Mouse (Mus musculus): ENCODE data around the gene Tssk2. TPM values are rescaled to one million over a fixed set of nuclear protein-coding genes. Genes with fewer than 3 reads are reported as not detected.
A peak's percentile ranks its signal among the peaks of the same experiment; 100 is the strongest.

Tssk2 gene
- polyA plus RNA-seq, 1 experiment from 2014 or later: not detected

GRCm38 (mm10) chr16:17891567-17891959 is 6.9 kb upstream of the Tssk2 start, which contains the start of gene Gm20518:
Gene Gm20518 (minus strand): TSS chr16:17891671.
- Histone ChIP-seq H3K9ac (replicated peaks; ENCODE audit: low read length) (peak within 1 kb of the TSS; percentile 98), H3K27ac (ENCODE audit: low read length) (peak within 1 kb of the TSS; percentile 96), H3K36me3 (ENCODE audit: insufficient read depth, low read length) (peaks cover 4% of the 10 kb centered on the region; the same call in 1 of the 2 replicates), H3K4me1 (ENCODE audit: insufficient read depth, low read length) (peaks cover 15% of the 10 kb centered on the region), H3K9me3 (ENCODE audit: low read length) (no peaks in the 10 kb centered on the region), H3K27me3 (ENCODE audit: insufficient read depth, low read length) (no peaks in the 10 kb centered on the region), H3K4me2 (replicated peaks; ENCODE audit: low read depth, low read length) (peak within 1 kb of the TSS; percentile 85), H3K4me3 (ENCODE audit: low read length) (peak within 1 kb of the TSS; percentile 96)
- 0% methylated on average over 36 of the region's 38 CpGs for WGBS
- peak; percentile 98 for ATAC-seq (ENCODE audit: low FRiP score, low TSS enrichment)

- Histone ChIP-seq H3K27ac (ENCODE audit: low read length) (no peak overlapping the region), H3K27me3 (ENCODE audit: insufficient read depth, low read length) (no peaks in the 10 kb centered on the region), H3K4me1 (ENCODE audit: insufficient read depth, low read length) (peaks cover 15% of the 10 kb centered on the region), H3K9me3 (ENCODE audit: low read length) (no peaks in the 10 kb centered on the region), H3K36me3 (ENCODE audit: insufficient read depth, low read length) (peaks cover 4% of the 10 kb centered on the region; the same call in 1 of the 2 replicates), H3K4me2 (replicated peaks; ENCODE audit: low read depth, low read length) (no peak overlapping the region), H3K9ac (replicated peaks; ENCODE audit: low read length) (no peak overlapping the region), H3K4me3 (ENCODE audit: low read length) (no peak overlapping the region)
- no peak for ATAC-seq (ENCODE audit: low FRiP score, low TSS enrichment)
- 61% methylated on average over 3 of the region's 3 CpGs for WGBS
These were observed 5.8 kb upstream of the Tssk2 start for GRCm38 (mm10) chr16:17892606-17893005.

- Histone ChIP-seq H3K9me3 (ENCODE audit: low read length) (no peaks in the 10 kb centered on the region), H3K27me3 (ENCODE audit: insufficient read depth, low read length) (no peaks in the 10 kb centered on the region), H3K36me3 (ENCODE audit: insufficient read depth, low read length) (peaks cover 11% of the 10 kb centered on the region; the same call in 1 of the 2 replicates), H3K27ac (ENCODE audit: low read length) (no peak within 1 kb of the TSS), H3K9ac (replicated peaks; ENCODE audit: low read length) (no peak within 1 kb of the TSS), H3K4me3 (ENCODE audit: low read length) (no peak within 1 kb of the TSS), H3K4me1 (ENCODE audit: insufficient read depth, low read length) (peaks cover 15% of the 10 kb centered on the region), H3K4me2 (replicated peaks; ENCODE audit: low read depth, low read length) (no peak within 1 kb of the TSS)
- no peak for ATAC-seq (ENCODE audit: low FRiP score, low TSS enrichment)
- 78% methylated on average over 2 of the region's 2 CpGs for WGBS
These were observed 4.5 kb upstream of the Tssk2 start, which contains the start of gene Tssk1 for GRCm38 (mm10) chr16:17893923-17894322. Gene Tssk1 (plus strand): TSS chr16:17894223.

- H3K9me3 ChIP-seq (ENCODE audit: low read length): no peaks in the 10 kb centered on the region
- H3K27me3 ChIP-seq (ENCODE audit: insufficient read depth, low read length): no peaks in the 10 kb centered on the region
- peaks cover 21% of the 10 kb centered on the region for H3K36me3 ChIP-seq (ENCODE audit: insufficient read depth, low read length)
- no peak overlapping the region for H3K27ac ChIP-seq (ENCODE audit: low read length)
- no peak overlapping the region for H3K9ac ChIP-seq (replicated peaks; ENCODE audit: low read length)
- no peak for ATAC-seq (ENCODE audit: low FRiP score, low TSS enrichment)
- no peak overlapping the region for H3K4me3 ChIP-seq (ENCODE audit: low read length)
- no peaks in the 10 kb centered on the region for H3K4me1 ChIP-seq (ENCODE audit: insufficient read depth, low read length)
- no peak overlapping the region for H3K4me2 ChIP-seq (replicated peaks; ENCODE audit: low read depth, low read length)
These were observed 2.3 kb upstream of the Tssk2 start for GRCm38 (mm10) chr16:17896091-17896490.

GRCm38 (mm10) chr16:17911052-17911595 is 12.7 kb downstream of the Tssk2 start, which contains the start of gene Ess2:
Gene Ess2 (minus strand): TSS chr16:17911348.
- H3K27me3 ChIP-seq (ENCODE audit: insufficient read depth, low read length): peaks cover 46% of the 10 kb centered on the region
- peak; percentile 93 for ATAC-seq (ENCODE audit: low FRiP score, low TSS enrichment)
- no peak within 1 kb of the TSS for H3K27ac ChIP-seq (ENCODE audit: low read length)
- peaks cover 21% of the 10 kb centered on the region for H3K4me1 ChIP-seq (ENCODE audit: insufficient read depth, low read length)
- WGBS: 0% methylated on average over 35 of the region's 35 CpGs
- H3K9ac ChIP-seq (replicated peaks; ENCODE audit: low read length): peak within 1 kb of the TSS; percentile 75
- H3K4me2 ChIP-seq (replicated peaks; ENCODE audit: low read depth, low read length): peak within 1 kb of the TSS; percentile 97
- H3K9me3 ChIP-seq (ENCODE audit: low read length): no peaks in the 10 kb centered on the region
- peak within 1 kb of the TSS; percentile 94 for H3K4me3 ChIP-seq (ENCODE audit: low read length)
- peaks cover 26% of the 10 kb centered on the region for H3K36me3 ChIP-seq (ENCODE audit: insufficient read depth, low read length)

- Histone ChIP-seq H3K36me3 (ENCODE audit: insufficient read depth, low read length) (no peaks in the 10 kb centered on the region), H3K27ac (ENCODE audit: low read length) (no peak within 1 kb of the TSS), H3K9me3 (ENCODE audit: low read length) (no peaks in the 10 kb centered on the region), H3K27me3 (ENCODE audit: insufficient read depth, low read length) (peaks cover 65% of the 10 kb centered on the region), H3K4me3 (ENCODE audit: low read length) (peak within 1 kb of the TSS; percentile 45), H3K9ac (replicated peaks; ENCODE audit: low read length) (peak within 1 kb of the TSS; percentile 40), H3K4me2 (replicated peaks; ENCODE audit: low read depth, low read length) (peak within 1 kb of the TSS; percentile 74), H3K4me1 (ENCODE audit: insufficient read depth, low read length) (peaks cover 21% of the 10 kb centered on the region)
- ATAC-seq (ENCODE audit: low FRiP score, low TSS enrichment): peak; percentile 11; the same call in 1 of the 2 replicates
- under 1% methylated on average over 99 of the region's 106 CpGs for WGBS
These were observed 16.1 kb downstream of the Tssk2 start, which contains the start of gene Gsc2 for GRCm38 (mm10) chr16:17914307-17915249. Gene Gsc2 (minus strand): TSS chr16:17915059.

GRCm38 (mm10) chr16:17920586-17920985 is 22.1 kb downstream of the Tssk2 start:
- H3K27ac ChIP-seq (ENCODE audit: low read length): no peak overlapping the region
- H3K4me1 ChIP-seq (ENCODE audit: insufficient read depth, low read length): peaks cover 18% of the 10 kb centered on the region
- H3K9ac ChIP-seq (replicated peaks; ENCODE audit: low read length): peak overlapping the region; percentile 46
- H3K36me3 ChIP-seq (ENCODE audit: insufficient read depth, low read length): peaks cover 10% of the 10 kb centered on the region
- peak overlapping the region; percentile 71; the same call in 1 of the 2 replicates for H3K4me2 ChIP-seq (replicated peaks; ENCODE audit: low read depth, low read length)
- peaks cover 35% of the 10 kb centered on the region for H3K27me3 ChIP-seq (ENCODE audit: insufficient read depth, low read length)
- H3K9me3 ChIP-seq (ENCODE audit: low read length): no peaks in the 10 kb centered on the region
- ATAC-seq (ENCODE audit: low FRiP score, low TSS enrichment): no peak
- no peak overlapping the region for H3K4me3 ChIP-seq (ENCODE audit: low read length)
- WGBS: 13% methylated on average over 20 of the region's 20 CpGs

- no peaks in the 10 kb centered on the region for H3K9me3 ChIP-seq (ENCODE audit: low read length)
- 2% methylated on average over 47 of the region's 47 CpGs for WGBS
- H3K36me3 ChIP-seq (ENCODE audit: insufficient read depth, low read length): peaks cover 11% of the 10 kb centered on the region
- peaks cover 26% of the 10 kb centered on the region for H3K27me3 ChIP-seq (ENCODE audit: insufficient read depth, low read length)
- H3K9ac ChIP-seq (replicated peaks; ENCODE audit: low read length): peak overlapping the region; percentile 92
- peak overlapping the region; percentile 90 for H3K27ac ChIP-seq (ENCODE audit: low read length)
- peak overlapping the region; percentile 71 for H3K4me2 ChIP-seq (replicated peaks; ENCODE audit: low read depth, low read length)
- peaks cover 19% of the 10 kb centered on the region for H3K4me1 ChIP-seq (ENCODE audit: insufficient read depth, low read length)
- ATAC-seq (ENCODE audit: low FRiP score, low TSS enrichment): peak; percentile 93
- peak overlapping the region; percentile 89 for H3K4me3 ChIP-seq (ENCODE audit: low read length)
These were observed 23.1 kb downstream of the Tssk2 start for GRCm38 (mm10) chr16:17921325-17922162.

- Histone ChIP-seq H3K4me3 (ENCODE audit: low read length) (peak overlapping the region; percentile 89), H3K36me3 (ENCODE audit: insufficient read depth, low read length) (peaks cover 11% of the 10 kb centered on the region), H3K4me1 (ENCODE audit: insufficient read depth, low read length) (peaks cover 25% of the 10 kb centered on the region), H3K9me3 (ENCODE audit: low read length) (no peaks in the 10 kb centered on the region), H3K9ac (replicated peaks; ENCODE audit: low read length) (peak overlapping the region; percentile 92), H3K4me2 (replicated peaks; ENCODE audit: low read depth, low read length) (peak overlapping the region; percentile 71), H3K27me3 (ENCODE audit: insufficient read depth, low read length) (peaks cover 21% of the 10 kb centered on the region), H3K27ac (ENCODE audit: low read length) (peak overlapping the region; percentile 84)
- 0 out of 2 replicates have a peak, but pooled peaks have one; percentile 3 for ATAC-seq (ENCODE audit: low FRiP score, low TSS enrichment)
- under 1% methylated on average over 14 of the region's 14 CpGs for WGBS
These were observed 23.7 kb downstream of the Tssk2 start for GRCm38 (mm10) chr16:17922163-17922538.

Measured in kidney, embryonic 16.5 days (tissue).